Mouse (Mus musculus): Measurements from ENCODE around the gene Col28a1. TPM values are rescaled to one million over a fixed set of nuclear protein-coding genes. Genes with fewer than 3 reads are reported as not detected.

Col28a1 gene
- polyA plus RNA-seq, 1 experiment, result 0.12 TPM

DNA sequence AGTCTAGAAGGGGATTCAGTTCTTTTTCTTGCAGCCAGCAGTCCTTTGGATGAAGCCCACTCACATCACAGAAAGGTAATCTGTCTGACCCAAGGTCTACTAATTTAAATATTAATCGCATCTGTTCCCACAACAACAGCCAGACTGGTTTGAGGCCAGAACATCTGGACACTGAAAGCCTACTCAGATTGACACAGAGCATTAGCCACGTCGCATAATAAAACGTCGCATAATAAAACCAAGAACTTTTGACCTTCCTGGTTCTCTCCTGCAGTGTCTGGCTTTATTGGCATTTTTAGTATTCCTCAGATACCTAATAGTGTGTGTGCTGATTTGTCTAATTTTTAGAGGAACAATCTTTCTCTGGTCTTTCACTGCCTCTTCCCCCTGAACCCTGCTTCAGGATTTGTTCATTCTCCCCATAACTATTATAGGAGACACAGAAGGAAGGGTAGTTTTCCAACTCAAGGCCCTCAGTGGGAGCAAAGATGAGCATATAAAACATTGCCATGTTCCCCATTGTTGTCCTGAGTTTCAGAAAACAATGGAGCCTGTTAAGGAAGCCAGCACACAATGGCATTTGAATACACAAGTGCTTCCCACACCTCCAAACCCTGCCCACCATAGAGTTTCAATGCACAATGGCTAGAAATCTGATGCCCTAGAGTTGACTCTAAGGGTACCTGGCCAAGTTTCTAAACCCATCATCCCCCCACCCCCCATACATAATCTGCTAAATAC lies 221.2 kb downstream of the Col28a1 start:
- WGBS, result 84% methylated on average over 5 of the region's 5 CpGs
- Histone ChIP-seq H3K4me3 (ENCODE audit: extremely low read depth, insufficient read depth, insufficient read length) (no peak overlapping the region), H3K4me1 (ENCODE audit: control insufficient read depth, insufficient read depth, insufficient read length) (no peaks in the 10 kb centered on the region), H3K27ac (ENCODE audit: insufficient read depth, low read length) (no peak overlapping the region), H3K27me3 (ENCODE audit: control insufficient read depth, insufficient read depth, low read length) (no peaks in the 10 kb centered on the region), H3K36me3 (ENCODE audit: control insufficient read depth, insufficient read depth, low read length) (no peaks in the 10 kb centered on the region)
- no peak for DNase-seq (ENCODE audit: low read depth in 1 of 2, low spot score in 2 of 2)
- TF ChIP-seq POLR2A (IDR thresholded peaks at IDR 0.05; ENCODE audit: low read depth, low read length) (no peak), CTCF (IDR thresholded peaks at IDR 0.05; ENCODE audit: extremely low read depth, insufficient read depth, insufficient read length, insufficient replicate concordance) (no peak)

DNA sequence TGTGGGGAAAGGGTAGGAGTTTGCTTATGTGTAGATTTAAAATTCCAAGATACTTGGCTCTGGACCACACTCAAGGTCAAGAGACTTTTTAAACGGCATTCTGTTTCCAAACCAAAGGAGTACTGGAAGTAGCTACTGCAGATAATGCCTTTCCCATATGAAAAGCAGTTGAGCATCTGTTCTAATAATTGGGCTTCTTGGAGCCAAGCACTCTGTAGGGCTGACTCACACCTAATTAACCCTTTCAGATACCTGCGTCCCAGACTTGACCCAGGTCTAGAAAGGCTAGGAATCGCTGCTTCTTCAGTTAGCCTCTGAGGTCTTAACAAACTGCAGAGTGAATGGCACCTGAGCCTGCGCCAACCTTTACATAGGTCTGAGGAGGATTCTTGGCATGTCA lies 223.0 kb downstream of the Col28a1 start:
- 90% methylated on average over 4 of the region's 4 CpGs for WGBS
- H3K27me3 ChIP-seq (ENCODE audit: control insufficient read depth, insufficient read depth, low read length), result no peaks in the 10 kb centered on the region
- H3K27ac ChIP-seq (ENCODE audit: insufficient read depth, low read length), result no peak overlapping the region
- H3K4me3 ChIP-seq (ENCODE audit: extremely low read depth, insufficient read depth, insufficient read length), result no peak overlapping the region
- H3K4me1 ChIP-seq (ENCODE audit: control insufficient read depth, insufficient read depth, insufficient read length), result no peaks in the 10 kb centered on the region
- no peak for TF ChIP-seq POLR2A (IDR thresholded peaks at IDR 0.05; ENCODE audit: low read depth, low read length)
- no peak for DNase-seq (ENCODE audit: low read depth in 1 of 2, low spot score in 2 of 2)
- H3K36me3 ChIP-seq (ENCODE audit: control insufficient read depth, insufficient read depth, low read length), result no peaks in the 10 kb centered on the region

DNA sequence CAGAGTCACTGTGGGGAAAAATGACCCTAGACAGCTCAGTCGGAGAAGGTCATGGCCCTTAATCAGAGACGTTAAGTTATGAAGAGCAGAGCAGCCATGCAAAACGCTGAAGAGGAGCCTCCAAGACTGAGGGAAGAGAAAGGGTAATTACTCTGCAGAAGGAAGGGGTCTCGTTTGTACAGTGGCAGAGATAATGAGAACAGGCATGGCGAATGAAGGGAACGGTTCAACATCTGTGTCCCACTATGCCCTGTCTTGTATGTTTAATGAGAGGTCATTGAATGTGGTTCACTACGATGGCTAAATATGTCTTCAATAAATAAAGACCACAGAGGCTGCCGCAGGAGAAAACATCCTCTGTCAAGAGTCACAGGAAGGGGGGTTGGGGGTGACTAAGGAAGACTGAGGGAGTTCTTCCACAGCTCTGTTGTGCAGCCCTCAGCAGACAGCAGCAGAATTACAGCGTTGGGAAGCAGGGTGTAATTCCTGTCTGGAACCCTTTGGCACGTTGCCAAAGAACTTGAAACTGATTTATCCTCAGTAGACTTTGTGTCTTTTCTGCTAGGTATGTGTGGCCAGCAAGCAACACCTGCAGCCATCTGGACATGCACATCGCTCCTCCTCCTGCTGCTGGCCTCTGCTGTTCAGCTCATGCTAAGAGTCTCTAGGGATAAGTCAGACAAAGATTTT lies 226.4 kb downstream of the Col28a1 start:
- no peak for TF ChIP-seq POLR2A (IDR thresholded peaks at IDR 0.05; ENCODE audit: low read depth, low read length)
- no peak for TF ChIP-seq CTCF (IDR thresholded peaks at IDR 0.05; ENCODE audit: extremely low read depth, insufficient read depth, insufficient read length, insufficient replicate concordance)
- DNase-seq (ENCODE audit: low read depth in 1 of 2, low spot score in 2 of 2), result no peak
- WGBS, result 81% methylated on average over 11 of the region's 11 CpGs
- no peak overlapping the region for H3K4me3 ChIP-seq (ENCODE audit: extremely low read depth, insufficient read depth, insufficient read length)
- H3K36me3 ChIP-seq (ENCODE audit: control insufficient read depth, insufficient read depth, low read length), result no peaks in the 10 kb centered on the region
- no peaks in the 10 kb centered on the region for H3K27me3 ChIP-seq (ENCODE audit: control insufficient read depth, insufficient read depth, low read length)
- no peak overlapping the region for H3K27ac ChIP-seq (ENCODE audit: insufficient read depth, low read length)
- no peaks in the 10 kb centered on the region for H3K4me1 ChIP-seq (ENCODE audit: control insufficient read depth, insufficient read depth, insufficient read length)

DNA sequence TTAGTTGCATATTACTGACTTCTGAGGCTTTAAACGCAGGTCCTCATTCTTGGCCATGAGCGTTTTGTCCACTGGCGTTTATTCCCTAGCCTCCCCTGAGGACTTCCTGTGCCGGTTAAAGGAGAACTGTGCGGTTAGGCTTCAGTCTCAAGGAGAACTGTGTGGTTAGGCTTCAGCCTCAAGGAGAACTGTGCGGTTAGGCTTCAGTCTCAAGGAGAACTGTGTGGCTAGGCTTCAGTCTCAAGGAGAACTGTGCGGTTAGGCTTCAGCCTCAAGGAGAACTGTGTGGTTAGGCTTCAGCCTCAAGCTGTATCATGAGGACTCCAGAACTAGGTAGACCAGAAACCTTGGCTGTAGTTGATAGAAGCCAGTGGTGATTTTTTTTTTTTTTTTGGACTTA lies 229.7 kb downstream of the Col28a1 start:
- no peak overlapping the region for H3K27ac ChIP-seq (ENCODE audit: insufficient read depth, low read length)
- TF ChIP-seq CTCF (IDR thresholded peaks at IDR 0.05; ENCODE audit: extremely low read depth, insufficient read depth, insufficient read length, insufficient replicate concordance) (no peak), POLR2A (IDR thresholded peaks at IDR 0.05; ENCODE audit: low read depth, low read length) (no peak)
- no peaks in the 10 kb centered on the region for H3K4me1 ChIP-seq (ENCODE audit: control insufficient read depth, insufficient read depth, insufficient read length)
- WGBS, result 46% methylated on average over 7 of the region's 7 CpGs
- no peaks in the 10 kb centered on the region for H3K27me3 ChIP-seq (ENCODE audit: control insufficient read depth, insufficient read depth, low read length)
- no peak overlapping the region for H3K4me3 ChIP-seq (ENCODE audit: extremely low read depth, insufficient read depth, insufficient read length)
- DNase-seq (ENCODE audit: low read depth in 1 of 2, low spot score in 2 of 2), result no peak
- H3K36me3 ChIP-seq (ENCODE audit: control insufficient read depth, insufficient read depth, low read length), result no peaks in the 10 kb centered on the region

DNA sequence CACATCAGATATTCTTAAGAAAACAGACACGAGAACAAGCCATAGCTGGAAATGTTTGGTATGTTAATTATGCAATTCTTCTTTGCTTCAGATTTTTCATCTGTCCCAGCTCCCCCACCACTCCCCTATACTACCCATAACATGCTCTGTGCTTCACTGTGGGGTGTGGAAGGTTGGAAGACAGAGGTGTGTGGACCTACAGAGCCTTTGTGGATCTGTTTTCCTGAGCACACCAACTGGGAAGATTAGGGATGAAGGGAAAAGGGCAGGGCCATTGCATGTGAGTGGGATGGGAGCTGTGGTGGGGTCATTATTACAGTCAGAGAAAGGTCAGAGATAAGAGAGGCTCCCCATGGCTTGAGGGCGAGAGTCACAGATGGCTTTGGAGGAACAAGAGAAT lies 240.2 kb downstream of the Col28a1 start:
- no peaks in the 10 kb centered on the region; the same call in 1 of the 2 replicates for H3K27me3 ChIP-seq (ENCODE audit: control insufficient read depth, insufficient read depth, low read length)
- no peak overlapping the region for H3K4me3 ChIP-seq (ENCODE audit: extremely low read depth, insufficient read depth, insufficient read length)
- H3K27ac ChIP-seq (ENCODE audit: insufficient read depth, low read length), result no peak overlapping the region
- TF ChIP-seq POLR2A (IDR thresholded peaks at IDR 0.05; ENCODE audit: low read depth, low read length) (no peak), CTCF (IDR thresholded peaks at IDR 0.05; ENCODE audit: extremely low read depth, insufficient read depth, insufficient read length, insufficient replicate concordance) (no peak)
- DNase-seq (ENCODE audit: low read depth in 1 of 2, low spot score in 2 of 2), result no peak
- H3K36me3 ChIP-seq (ENCODE audit: control insufficient read depth, insufficient read depth, low read length), result no peaks in the 10 kb centered on the region
- WGBS, result 74% methylated on average over 2 of the region's 2 CpGs
- H3K4me1 ChIP-seq (ENCODE audit: control insufficient read depth, insufficient read depth, insufficient read length), result no peaks in the 10 kb centered on the region

DNA sequence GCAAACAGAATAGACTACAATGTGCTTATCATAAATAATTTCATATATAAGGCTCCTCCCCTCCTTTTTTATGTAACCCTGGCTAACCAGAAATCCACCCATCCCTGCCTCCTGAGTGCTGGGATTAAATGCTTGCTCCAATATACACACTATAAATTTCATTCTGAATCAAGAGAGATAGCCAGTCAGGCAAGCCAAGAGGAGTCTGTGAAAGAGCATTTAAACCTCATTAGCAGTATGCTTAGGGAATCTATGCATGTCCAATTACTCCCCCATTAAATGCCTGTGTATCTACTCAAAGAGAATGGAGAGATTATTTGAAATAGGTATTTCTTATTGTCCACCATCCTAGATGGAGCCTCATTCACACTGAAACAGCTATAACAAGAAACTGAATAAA lies 240.6 kb downstream of the Col28a1 start:
- H3K36me3 ChIP-seq (ENCODE audit: control insufficient read depth, insufficient read depth, low read length), result no peaks in the 10 kb centered on the region
- TF ChIP-seq CTCF (IDR thresholded peaks at IDR 0.05; ENCODE audit: extremely low read depth, insufficient read depth, insufficient read length, insufficient replicate concordance) (no peak), POLR2A (IDR thresholded peaks at IDR 0.05; ENCODE audit: low read depth, low read length) (no peak)
- no peak for DNase-seq (ENCODE audit: low read depth in 1 of 2, low spot score in 2 of 2)
- H3K4me1 ChIP-seq (ENCODE audit: control insufficient read depth, insufficient read depth, insufficient read length), result no peaks in the 10 kb centered on the region
- H3K4me3 ChIP-seq (ENCODE audit: extremely low read depth, insufficient read depth, insufficient read length), result no peak overlapping the region
- no peak overlapping the region for H3K27ac ChIP-seq (ENCODE audit: insufficient read depth, low read length)
- H3K27me3 ChIP-seq (ENCODE audit: control insufficient read depth, insufficient read depth, low read length), result no peaks in the 10 kb centered on the region; the same call in 1 of the 2 replicates

Other genes with a start within 250 kb of the Col28a1 start
- 1.6 and 1.9 TPM in 2 replicates for gene Mios, start 16.6 kb upstream of the Col28a1 start, polyA plus RNA-seq (2012; rRNA removed)
- gene Rpa3, start 66.6 kb upstream of the Col28a1 start, polyA plus RNA-seq (2012; rRNA removed), result 1.1 and 2.0 TPM in 2 replicates
- gene Umad1, start 66.7 kb upstream of the Col28a1 start, polyA plus RNA-seq (2012; rRNA removed), result 6.8 and 8.5 TPM in 2 replicates
- gene Gm45062, start 66.8 kb upstream of the Col28a1 start, polyA plus RNA-seq (2012; rRNA removed), result not detected in 2 replicates